Mouse (Mus musculus): ENCODE results near the gene Spata5. TPM values are rescaled to one million over a fixed set of nuclear protein-coding genes. Genes with fewer than 3 reads are reported as not detected.

The Spata5 gene
- total and polyA plus RNA-seq, 3 experiments: 35.0 to 52.9 (median 49.7) TPM

- peaks cover 7 to 29% of the 10 kb centered on the region in 2 experiments; a peak in 3 of 4 replicates for H3K4me1 ChIP-seq (ENCODE audit: control insufficient read depth in 1 of 2, insufficient read depth in 2 of 2)
- TF ChIP-seq NRF1 (IDR thresholded peaks at IDR 0.05; ENCODE audit: low read depth, low read length): no peak
- TF ChIP-seq EP300 (IDR thresholded peaks at IDR 0.05; ENCODE audit: low read length): no peak
- TF ChIP-seq USF2 (conservative IDR thresholded peaks at IDR 0.05; ENCODE audit: low read depth, low read length): no peak
- no peak for TF ChIP-seq MXI1 (IDR thresholded peaks at IDR 0.05; ENCODE audit: low read depth, low read length)
- H3K36me3 ChIP-seq (replicated peaks in 1 of 2; ENCODE audit: control insufficient read depth in 1 of 2, insufficient read depth in 1 of 2, low read length in 1 of 2): peaks cover 3 to 23% of the 10 kb centered on the region in 2 experiments
- H3K4me3 ChIP-seq (replicated peaks in 1 of 3; ENCODE audit: low read depth in 2 of 3, low read length in 2 of 3, poor library complexity in 1 of 3): no peak overlapping the region
- no peak for DNase-seq (ENCODE audit: extremely low read depth)
- dilution Hi-C loops (cut with MboI; ENCODE audit: extremely low pct_ligation_motif_present, extremely low pct_unique_long_range_greater_than_20kb, low sequenced_read_pairs): no loop called here
- H3K79me2 ChIP-seq (replicated peaks; ENCODE audit: control insufficient read depth, extremely low read depth, insufficient read depth, poor library complexity, severe bottlenecking): no peaks in the 10 kb centered on the region
- in situ Hi-C loops (cut with MboI; ENCODE audit: low pct_ligation_motif_present, low pct_unique_long_range_greater_than_20kb, low sequenced_read_pairs): loop anchor here (25.0 kb wide), 1 partner anchor 730 kb away; no protein-coding TSS in a partner anchor
- no peak overlapping the region for H3K9ac ChIP-seq (ENCODE audit: insufficient read depth, low read depth)
- H3K27me3 ChIP-seq (replicated peaks): no peaks in the 10 kb centered on the region
- H3K4me2 ChIP-seq (ENCODE audit: insufficient read depth, low read depth, poor library complexity, severe bottlenecking): no peak overlapping the region
- no peak overlapping the region for H3K27ac ChIP-seq (ENCODE audit: insufficient read depth, low read depth)
- H3K9me3 ChIP-seq (replicated peaks; ENCODE audit: low read length): no peaks in the 10 kb centered on the region
Measured at GRCm38 (mm10) chr3:37482720-37483119, 63.0 kb downstream of the Spata5 start.

- H3K36me3 ChIP-seq (replicated peaks in 1 of 2; ENCODE audit: control insufficient read depth in 1 of 2, insufficient read depth in 1 of 2, low read length in 1 of 2): peaks cover 3 to 27% of the 10 kb centered on the region in 2 experiments
- H3K4me2 ChIP-seq (ENCODE audit: insufficient read depth, low read depth, poor library complexity, severe bottlenecking): no peak overlapping the region
- H3K9me3 ChIP-seq (replicated peaks; ENCODE audit: low read length): no peaks in the 10 kb centered on the region
- no peak overlapping the region for H3K9ac ChIP-seq (ENCODE audit: insufficient read depth, low read depth)
- dilution Hi-C loops (cut with MboI; ENCODE audit: extremely low pct_ligation_motif_present, extremely low pct_unique_long_range_greater_than_20kb, low sequenced_read_pairs) (no loop called here), in situ Hi-C loops (cut with MboI; ENCODE audit: low pct_ligation_motif_present, low pct_unique_long_range_greater_than_20kb, low sequenced_read_pairs) (loop anchor here (25.0 kb wide), 1 partner anchor 729 kb away; no protein-coding TSS in a partner anchor)
- peaks cover 6 to 18% of the 10 kb centered on the region in 2 experiments; a peak in 3 of 4 replicates for H3K4me1 ChIP-seq (ENCODE audit: control insufficient read depth in 1 of 2, insufficient read depth in 2 of 2)
- no peak overlapping the region for H3K4me3 ChIP-seq (replicated peaks in 1 of 3; ENCODE audit: low read depth in 2 of 3, low read length in 2 of 3, poor library complexity in 1 of 3)
- H3K79me2 ChIP-seq (replicated peaks; ENCODE audit: control insufficient read depth, extremely low read depth, insufficient read depth, poor library complexity, severe bottlenecking): no peaks in the 10 kb centered on the region
- H3K27ac ChIP-seq (ENCODE audit: insufficient read depth, low read depth): no peak overlapping the region
- TF ChIP-seq BHLHE40 (IDR thresholded peaks at IDR 0.05; ENCODE audit: low read depth, low read length) (no peak), MAZ (IDR thresholded peaks at IDR 0.05; ENCODE audit: low read depth, low read length) (no peak), SMC3 (IDR thresholded peaks at IDR 0.05; ENCODE audit: low read depth, low read length) (no peak), ZNF384 (IDR thresholded peaks at IDR 0.05; ENCODE audit: low read depth, low read length) (no peak), CTCF (conservative IDR thresholded peaks at IDR 0.05 in 1 of 2, IDR thresholded peaks at IDR 0.05 in 1 of 2; ENCODE audit: low read depth in 2 of 2, low read length in 2 of 2) (no peak), ZMIZ1 (IDR thresholded peaks at IDR 0.05; ENCODE audit: low read depth, low read length) (no peak), CHD2 (IDR thresholded peaks at IDR 0.05; ENCODE audit: low read length) (no peak), TCF12 (IDR thresholded peaks at IDR 0.05; ENCODE audit: low read depth, low read length) (no peak), NRF1 (IDR thresholded peaks at IDR 0.05; ENCODE audit: low read depth, low read length) (no peak), IRF4 (IDR thresholded peaks at IDR 0.05; ENCODE audit: low read depth, low read length) (no peak), HCFC1 (IDR thresholded peaks at IDR 0.05; ENCODE audit: low read depth, low read length) (no peak), SIN3A (IDR thresholded peaks at IDR 0.05; ENCODE audit: low read length) (no peak), POLR2AphosphoS2 (IDR thresholded peaks at IDR 0.05; ENCODE audit: low read depth, low read length) (no peak), NELFE (IDR thresholded peaks at IDR 0.05; ENCODE audit: low read depth, low read length) (no peak), CHD1 (IDR thresholded peaks at IDR 0.05; ENCODE audit: low read depth, low read length) (no peak)
- no peaks in the 10 kb centered on the region for H3K27me3 ChIP-seq (replicated peaks)
- no peak for DNase-seq (ENCODE audit: extremely low read depth)
Measured at GRCm38 (mm10) chr3:37483709-37484265, 64.1 kb downstream of the Spata5 start.
